Mouse (Mus musculus): ENCODE results near the gene Lmf1. TPM values are rescaled to one million over a fixed set of nuclear protein-coding genes. Genes with fewer than 3 reads are reported as not detected.

Gene Lmf1
- polyA plus RNA-seq, 1 experiment from 2014 or later: 36.3 TPM

DNA sequence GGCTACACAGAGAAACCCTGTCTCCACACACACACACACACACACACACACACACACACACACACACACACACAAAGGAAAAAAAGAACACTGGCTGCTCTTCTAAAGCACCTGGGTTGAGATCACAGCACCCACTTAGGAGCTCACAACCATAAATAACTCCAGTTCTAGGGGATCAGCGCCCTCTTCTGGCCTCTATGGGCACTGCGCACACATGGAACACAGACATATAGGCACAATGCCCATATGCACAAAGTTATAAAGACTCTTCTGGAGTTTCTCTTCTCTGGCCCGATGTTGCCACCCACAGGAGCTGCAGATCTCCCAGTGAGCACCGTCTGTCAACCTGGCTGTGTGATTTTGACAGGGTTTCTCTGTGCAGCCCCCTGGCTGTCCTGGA lies 12.1 kb downstream of the Lmf1 start:
- Histone ChIP-seq H3K9ac (ENCODE audit: low read length) (no peak overlapping the region), H3K27me3 (ENCODE audit: control insufficient read depth, insufficient read depth, low read length) (no peaks in the 10 kb centered on the region), H3K4me2 (ENCODE audit: low read length) (no peak overlapping the region), H3K4me1 (ENCODE audit: control insufficient read depth in 2 of 2, insufficient read depth in 2 of 2, low read length in 2 of 2) (no peaks in the 10 kb centered on the region; a peak in 1 of 4 replicates), H3K4me3 (ENCODE audit: control insufficient read depth in 1 of 2, insufficient read depth in 1 of 2, low read depth in 1 of 2, low read length in 2 of 2) (no peak overlapping the region), H3K27ac (replicated peaks in 1 of 2; ENCODE audit: control insufficient read depth in 1 of 2, insufficient read depth in 1 of 2, low read depth in 2 of 2, low read length in 2 of 2) (no peak overlapping the region), H3K9me3 (ENCODE audit: control insufficient read depth, low read length) (no peaks in the 10 kb centered on the region), H3K36me3 (ENCODE audit: control insufficient read depth, insufficient read depth, low read length) (peaks cover 58% of the 10 kb centered on the region)
- no peak for ATAC-seq (ENCODE audit: insufficient number of reproducible peaks, insufficient read depth, low FRiP score, low read depth)
- WGBS: 89% methylated on average over 4 of the region's 4 CpGs

DNA sequence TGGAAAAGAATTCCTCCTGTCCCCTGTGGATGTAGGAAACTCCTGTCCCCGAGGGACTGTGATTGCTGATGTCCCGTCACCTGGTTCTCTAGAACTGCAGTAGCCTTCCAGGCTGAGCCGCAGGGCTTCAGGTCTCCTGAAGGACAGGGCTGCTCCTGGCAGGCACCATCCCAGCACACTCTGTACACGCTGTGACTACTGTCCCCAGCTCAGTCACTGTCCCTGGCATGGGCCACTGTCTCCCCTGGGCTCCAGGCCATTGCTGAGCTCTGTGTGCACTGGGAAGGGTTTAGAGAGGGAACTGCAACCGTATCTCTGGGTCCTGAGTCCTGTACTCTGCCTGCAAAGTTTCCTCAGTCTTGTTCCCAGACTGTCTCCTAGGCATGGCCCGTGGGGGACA lies 13.5 kb downstream of the Lmf1 start:
- Histone ChIP-seq H3K4me1 (ENCODE audit: control insufficient read depth in 2 of 2, insufficient read depth in 2 of 2, low read length in 2 of 2) (no peaks in the 10 kb centered on the region; a peak in 1 of 4 replicates), H3K27ac (replicated peaks in 1 of 2; ENCODE audit: control insufficient read depth in 1 of 2, insufficient read depth in 1 of 2, low read depth in 2 of 2, low read length in 2 of 2) (no peak overlapping the region), H3K4me3 (ENCODE audit: control insufficient read depth in 1 of 2, insufficient read depth in 1 of 2, low read depth in 1 of 2, low read length in 2 of 2) (no peak overlapping the region), H3K27me3 (ENCODE audit: control insufficient read depth, insufficient read depth, low read length) (no peaks in the 10 kb centered on the region), H3K9ac (ENCODE audit: low read length) (no peak overlapping the region), H3K9me3 (ENCODE audit: control insufficient read depth, low read length) (no peaks in the 10 kb centered on the region), H3K4me2 (ENCODE audit: low read length) (no peak overlapping the region), H3K36me3 (ENCODE audit: control insufficient read depth, insufficient read depth, low read length) (peaks cover 55% of the 10 kb centered on the region)
- no peak for ATAC-seq (ENCODE audit: insufficient number of reproducible peaks, insufficient read depth, low FRiP score, low read depth)
- WGBS: 75% methylated on average over 6 of the region's 6 CpGs

DNA sequence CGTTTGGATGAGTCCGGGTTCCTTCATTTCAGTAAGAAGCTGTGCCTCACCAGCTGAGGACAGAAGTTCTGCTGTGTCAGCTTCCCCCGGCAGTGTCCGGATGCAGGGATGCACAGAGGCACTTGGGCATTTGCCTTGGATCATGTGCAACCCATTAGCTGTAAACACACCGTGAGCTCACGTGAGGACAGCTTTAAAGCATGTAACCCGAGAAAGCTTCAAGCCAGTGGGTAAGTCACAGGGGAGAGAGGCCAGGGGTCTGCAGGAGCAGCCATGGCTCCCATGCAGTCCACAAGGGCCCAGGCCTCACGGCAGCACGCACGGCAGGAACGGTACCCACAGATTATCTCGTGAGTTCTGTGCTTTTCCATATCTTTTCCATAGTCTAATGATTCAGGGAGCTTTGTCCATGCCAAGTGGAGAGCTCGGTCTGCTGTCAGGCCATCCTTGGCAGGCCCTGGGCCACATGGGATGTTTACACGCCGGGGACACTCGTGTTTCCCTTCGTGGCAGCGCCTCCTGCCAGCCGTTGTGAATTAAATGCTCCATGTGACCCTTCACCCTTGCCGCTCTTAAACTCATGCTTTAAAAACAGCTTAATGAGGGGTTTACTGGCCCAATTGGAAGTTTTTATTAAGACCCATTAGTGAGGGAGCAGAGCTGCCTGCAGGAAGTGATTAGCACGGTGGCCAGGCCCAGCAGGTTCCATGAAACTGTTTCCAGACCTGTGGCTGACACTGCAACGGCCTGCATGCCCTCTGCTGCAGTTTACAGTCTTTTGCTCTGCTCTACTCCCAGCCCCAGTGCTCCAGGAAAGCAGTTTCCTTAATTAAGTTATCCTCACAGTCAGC lies 14.8 kb downstream of the Lmf1 start:
- Histone ChIP-seq H3K27ac (replicated peaks in 1 of 2; ENCODE audit: control insufficient read depth in 1 of 2, insufficient read depth in 1 of 2, low read depth in 2 of 2, low read length in 2 of 2) (no peak overlapping the region), H3K4me1 (ENCODE audit: control insufficient read depth in 2 of 2, insufficient read depth in 2 of 2, low read length in 2 of 2) (no peaks in the 10 kb centered on the region; a peak in 1 of 4 replicates), H3K27me3 (ENCODE audit: control insufficient read depth, insufficient read depth, low read length) (no peaks in the 10 kb centered on the region), H3K4me2 (ENCODE audit: low read length) (no peak overlapping the region), H3K9ac (ENCODE audit: low read length) (no peak overlapping the region), H3K9me3 (ENCODE audit: control insufficient read depth, low read length) (no peaks in the 10 kb centered on the region), H3K4me3 (ENCODE audit: control insufficient read depth in 1 of 2, insufficient read depth in 1 of 2, low read depth in 1 of 2, low read length in 2 of 2) (no peak overlapping the region), H3K36me3 (ENCODE audit: control insufficient read depth, insufficient read depth, low read length) (peaks cover 42% of the 10 kb centered on the region)
- WGBS: 74% methylated on average over 22 of the region's 22 CpGs
- no peak for ATAC-seq (ENCODE audit: insufficient number of reproducible peaks, insufficient read depth, low FRiP score, low read depth)

DNA sequence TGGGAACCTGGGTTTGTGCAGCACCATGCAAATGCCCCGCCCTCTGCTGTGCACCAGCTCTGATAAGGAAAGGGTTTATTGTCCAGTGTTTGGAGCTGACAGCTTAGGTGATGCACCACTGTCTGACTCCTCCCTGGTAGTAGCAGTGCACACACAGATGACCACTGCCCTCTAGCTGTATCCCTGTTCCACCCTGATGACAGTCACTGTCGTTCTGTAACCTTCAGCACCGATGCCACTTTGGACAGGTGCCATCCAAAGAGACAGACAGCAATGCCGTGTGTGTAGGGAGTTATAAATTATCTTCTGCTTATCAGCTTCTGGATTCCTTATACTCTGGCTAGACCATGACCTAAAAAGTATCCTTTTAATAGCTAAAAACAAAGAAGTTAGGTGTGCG lies 16.6 kb downstream of the Lmf1 start:
- Histone ChIP-seq H3K9me3 (ENCODE audit: control insufficient read depth, low read length) (no peaks in the 10 kb centered on the region), H3K4me1 (ENCODE audit: control insufficient read depth in 2 of 2, insufficient read depth in 2 of 2, low read length in 2 of 2) (peaks cover 2 to 4% of the 10 kb centered on the region in 2 experiments; a peak in 2 of 4 replicates), H3K27ac (replicated peaks in 1 of 2; ENCODE audit: control insufficient read depth in 1 of 2, insufficient read depth in 1 of 2, low read depth in 2 of 2, low read length in 2 of 2) (no peak overlapping the region), H3K4me3 (ENCODE audit: control insufficient read depth in 1 of 2, insufficient read depth in 1 of 2, low read depth in 1 of 2, low read length in 2 of 2) (no peak overlapping the region), H3K9ac (ENCODE audit: low read length) (no peak overlapping the region), H3K4me2 (ENCODE audit: low read length) (no peak overlapping the region), H3K36me3 (ENCODE audit: control insufficient read depth, insufficient read depth, low read length) (peaks cover 24% of the 10 kb centered on the region), H3K27me3 (ENCODE audit: control insufficient read depth, insufficient read depth, low read length) (no peaks in the 10 kb centered on the region)
- no peak for ATAC-seq (ENCODE audit: insufficient number of reproducible peaks, insufficient read depth, low FRiP score, low read depth)
- 42% methylated on average over 5 of the region's 5 CpGs for WGBS

DNA sequence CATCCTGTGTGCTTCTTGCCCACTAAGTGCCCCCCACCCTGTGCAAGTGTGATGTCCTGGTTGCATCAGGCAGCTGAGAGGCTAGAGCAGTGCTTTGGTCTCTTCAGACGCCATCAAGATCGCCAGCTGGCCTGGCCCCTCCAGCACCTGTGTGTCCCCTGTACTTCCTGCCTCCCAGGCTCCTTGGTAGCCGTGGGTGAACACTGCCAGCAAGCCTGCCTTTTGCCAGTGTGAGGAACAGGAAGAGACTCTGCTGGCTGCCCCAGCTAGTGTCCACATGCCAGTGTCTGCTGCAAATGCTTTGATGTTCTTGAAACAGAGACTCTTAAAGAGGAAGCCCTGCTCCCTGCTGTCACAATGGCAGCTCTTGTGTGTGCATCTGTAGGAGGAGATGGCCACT lies 18.7 kb downstream of the Lmf1 start:
- 72% methylated on average over 3 of the region's 3 CpGs for WGBS
- Histone ChIP-seq H3K4me3 (ENCODE audit: control insufficient read depth in 1 of 2, insufficient read depth in 1 of 2, low read depth in 1 of 2, low read length in 2 of 2) (no peak overlapping the region), H3K27ac (replicated peaks in 1 of 2; ENCODE audit: control insufficient read depth in 1 of 2, insufficient read depth in 1 of 2, low read depth in 2 of 2, low read length in 2 of 2) (no peak overlapping the region), H3K4me1 (ENCODE audit: control insufficient read depth in 2 of 2, insufficient read depth in 2 of 2, low read length in 2 of 2) (peaks cover 4 to 9% of the 10 kb centered on the region in 2 experiments; a peak in 3 of 4 replicates), H3K4me2 (ENCODE audit: low read length) (no peak overlapping the region), H3K36me3 (ENCODE audit: control insufficient read depth, insufficient read depth, low read length) (peaks cover 11% of the 10 kb centered on the region; the same call in 1 of the 2 replicates), H3K27me3 (ENCODE audit: control insufficient read depth, insufficient read depth, low read length) (no peaks in the 10 kb centered on the region), H3K9me3 (ENCODE audit: control insufficient read depth, low read length) (no peaks in the 10 kb centered on the region), H3K9ac (ENCODE audit: low read length) (no peak overlapping the region)
- no peak for ATAC-seq (ENCODE audit: insufficient number of reproducible peaks, insufficient read depth, low FRiP score, low read depth)

DNA sequence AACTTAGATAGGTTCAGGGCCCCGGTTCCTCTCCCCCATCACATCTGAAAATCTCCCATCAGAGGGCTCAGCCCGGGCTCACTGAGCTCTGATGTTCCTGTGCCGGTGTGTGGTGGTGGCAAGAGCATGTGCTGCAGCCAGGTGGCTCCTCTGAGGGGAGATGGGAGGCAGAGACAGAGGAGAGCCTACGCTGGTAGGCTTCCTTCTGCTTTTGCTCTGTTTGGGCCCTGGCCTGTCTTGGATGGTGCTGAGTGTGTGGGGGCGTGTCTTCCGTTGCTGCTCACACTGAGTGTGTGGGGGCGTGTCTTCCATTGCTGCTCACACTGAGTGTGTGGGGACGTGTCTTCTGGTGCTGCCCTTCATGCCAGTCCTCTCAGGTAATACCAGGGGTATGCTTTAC lies 23.5 kb downstream of the Lmf1 start:
- Histone ChIP-seq H3K4me2 (ENCODE audit: low read length) (no peak overlapping the region), H3K9me3 (ENCODE audit: control insufficient read depth, low read length) (no peaks in the 10 kb centered on the region), H3K9ac (ENCODE audit: low read length) (no peak overlapping the region), H3K36me3 (ENCODE audit: control insufficient read depth, insufficient read depth, low read length) (no peaks in the 10 kb centered on the region), H3K4me3 (ENCODE audit: control insufficient read depth in 1 of 2, insufficient read depth in 1 of 2, low read depth in 1 of 2, low read length in 2 of 2) (no peak overlapping the region), H3K4me1 (ENCODE audit: control insufficient read depth in 2 of 2, insufficient read depth in 2 of 2, low read length in 2 of 2) (peaks cover 9 to 11% of the 10 kb centered on the region in 2 experiments), H3K27ac (replicated peaks in 1 of 2; ENCODE audit: control insufficient read depth in 1 of 2, insufficient read depth in 1 of 2, low read depth in 2 of 2, low read length in 2 of 2) (no peak overlapping the region), H3K27me3 (ENCODE audit: control insufficient read depth, insufficient read depth, low read length) (no peaks in the 10 kb centered on the region)
- WGBS: 78% methylated on average over 8 of the region's 8 CpGs
- ATAC-seq (ENCODE audit: insufficient number of reproducible peaks, insufficient read depth, low FRiP score, low read depth): 0 out of 2 replicates have a peak, but pooled peaks have one; percentile 6

DNA sequence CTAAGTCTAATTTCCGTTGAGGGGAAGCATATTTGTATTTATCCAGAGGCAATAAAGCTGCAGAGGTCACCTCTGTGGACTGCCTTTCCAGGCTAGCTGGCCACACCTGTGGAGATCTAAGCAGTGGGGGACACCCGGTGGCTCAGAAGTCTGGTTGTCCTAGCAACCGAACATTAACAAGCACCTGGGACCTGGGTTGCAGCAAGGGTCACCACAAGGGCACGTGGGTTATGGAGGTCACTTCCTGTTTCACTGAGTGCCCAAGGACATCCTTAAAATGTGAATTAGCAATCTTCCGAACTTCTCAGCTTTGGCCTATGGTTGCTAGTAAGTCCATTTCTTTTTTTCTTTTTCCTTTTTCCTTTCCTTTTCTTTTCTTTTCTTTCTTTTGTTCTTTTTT lies 25.3 kb downstream of the Lmf1 start:
- Histone ChIP-seq H3K4me1 (ENCODE audit: control insufficient read depth in 2 of 2, insufficient read depth in 2 of 2, low read length in 2 of 2) (peaks cover 14 to 20% of the 10 kb centered on the region in 2 experiments), H3K4me3 (ENCODE audit: control insufficient read depth in 1 of 2, insufficient read depth in 1 of 2, low read depth in 1 of 2, low read length in 2 of 2) (no peak overlapping the region), H3K27ac (replicated peaks in 1 of 2; ENCODE audit: control insufficient read depth in 1 of 2, insufficient read depth in 1 of 2, low read depth in 2 of 2, low read length in 2 of 2) (no peak overlapping the region), H3K9me3 (ENCODE audit: control insufficient read depth, low read length) (no peaks in the 10 kb centered on the region), H3K27me3 (ENCODE audit: control insufficient read depth, insufficient read depth, low read length) (no peaks in the 10 kb centered on the region), H3K36me3 (ENCODE audit: control insufficient read depth, insufficient read depth, low read length) (peaks cover 6% of the 10 kb centered on the region), H3K4me2 (ENCODE audit: low read length) (no peak overlapping the region), H3K9ac (ENCODE audit: low read length) (no peak overlapping the region)
- ATAC-seq (ENCODE audit: insufficient number of reproducible peaks, insufficient read depth, low FRiP score, low read depth): no peak
- WGBS: 74% methylated on average over 5 of the region's 5 CpGs
